Mouse (Mus musculus): ENCODE data around the gene Gm4131. TPM values are rescaled to one million over a fixed set of nuclear protein-coding genes. Genes with fewer than 3 reads are reported as not detected.

The Gm4131 gene
- polyA plus RNA-seq, 1 experiment from 2014 or later = not detected

DNA sequence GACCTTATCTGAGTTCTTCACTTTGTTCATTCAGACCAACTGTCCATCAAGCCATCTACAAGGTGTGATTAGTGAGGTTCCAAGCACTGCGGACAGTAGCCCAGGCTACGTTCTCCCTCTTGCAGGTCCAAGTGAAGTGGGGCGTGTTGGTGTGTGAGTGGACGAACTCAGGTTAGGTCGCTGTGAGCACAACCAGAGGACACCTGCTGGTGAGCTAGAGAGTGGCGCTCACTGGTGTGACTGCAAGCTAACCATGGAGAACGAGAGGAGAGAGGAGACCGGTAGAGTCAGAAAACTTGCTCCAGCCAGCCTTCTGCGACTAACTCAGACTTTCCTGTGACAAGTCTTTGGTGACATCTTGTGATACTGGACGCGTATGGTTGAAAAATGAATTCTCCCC, 107.2 kb downstream of the Gm4131 start:
- Histone ChIP-seq H3K4me2 (ENCODE audit: low read depth, low read length) (no peak overlapping the region), H3K9me3 (replicated peaks; ENCODE audit: control insufficient read depth, low read length) (no peaks in the 10 kb centered on the region), H3K27ac (ENCODE audit: low read length) (no peak overlapping the region), H3K9ac (ENCODE audit: low read depth, low read length) (no peak overlapping the region), H3K4me1 (ENCODE audit: control insufficient read depth, low read depth, low read length) (no peaks in the 10 kb centered on the region), H3K4me3 (ENCODE audit: low read depth, low read length) (no peak overlapping the region), H3K36me3 (ENCODE audit: control insufficient read depth, insufficient read depth) (no peaks in the 10 kb centered on the region), H3K27me3 (ENCODE audit: control insufficient read depth, insufficient read depth, low read depth, low read length) (no peaks in the 10 kb centered on the region)
- 54% methylated on average over 11 of the region's 11 CpGs for WGBS (ENCODE audit: insufficient replicate concordance)
- ATAC-seq (ENCODE audit: low read depth) = no peak

DNA sequence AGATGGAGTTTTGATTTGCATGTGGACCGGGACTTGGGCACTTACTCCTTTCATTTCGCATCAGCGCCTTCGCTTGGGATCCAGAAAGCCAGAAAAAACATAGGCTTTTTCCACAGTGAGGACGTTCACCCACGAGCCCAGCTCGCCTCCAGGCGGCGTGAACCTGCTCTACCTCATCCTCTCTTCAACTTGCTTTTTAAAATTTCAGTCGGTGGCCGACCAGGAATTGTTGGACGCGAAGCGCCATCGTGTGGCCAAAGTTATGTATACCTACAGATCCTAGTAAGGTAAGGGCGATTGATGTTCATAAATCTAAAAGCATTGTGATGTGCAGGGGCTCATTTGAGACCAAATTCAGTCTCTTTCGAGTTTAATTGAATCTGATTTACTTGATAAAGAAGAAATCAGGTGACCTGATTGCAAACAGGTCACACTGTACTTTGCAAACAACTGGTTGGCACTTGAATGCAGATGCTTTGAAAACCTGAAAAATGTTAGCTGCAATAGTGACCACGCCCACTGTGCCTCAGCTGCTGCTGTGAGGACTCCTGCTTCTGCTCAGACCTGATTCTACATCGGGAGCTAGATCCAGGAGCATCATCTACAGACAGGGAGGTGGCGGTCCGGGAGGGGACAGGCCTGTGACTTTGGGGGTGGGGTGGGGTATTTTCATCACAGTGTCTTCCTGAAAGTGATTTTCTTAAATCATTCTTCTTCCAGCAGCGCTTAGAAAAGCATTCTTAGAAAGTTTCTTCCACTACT, 109.1 kb downstream of the Gm4131 start:
- ATAC-seq (ENCODE audit: low read depth) = no peak
- 16% methylated on average over 22 of the region's 22 CpGs for WGBS (ENCODE audit: insufficient replicate concordance)
- no peak overlapping the region for H3K4me2 ChIP-seq (ENCODE audit: low read depth, low read length)

DNA sequence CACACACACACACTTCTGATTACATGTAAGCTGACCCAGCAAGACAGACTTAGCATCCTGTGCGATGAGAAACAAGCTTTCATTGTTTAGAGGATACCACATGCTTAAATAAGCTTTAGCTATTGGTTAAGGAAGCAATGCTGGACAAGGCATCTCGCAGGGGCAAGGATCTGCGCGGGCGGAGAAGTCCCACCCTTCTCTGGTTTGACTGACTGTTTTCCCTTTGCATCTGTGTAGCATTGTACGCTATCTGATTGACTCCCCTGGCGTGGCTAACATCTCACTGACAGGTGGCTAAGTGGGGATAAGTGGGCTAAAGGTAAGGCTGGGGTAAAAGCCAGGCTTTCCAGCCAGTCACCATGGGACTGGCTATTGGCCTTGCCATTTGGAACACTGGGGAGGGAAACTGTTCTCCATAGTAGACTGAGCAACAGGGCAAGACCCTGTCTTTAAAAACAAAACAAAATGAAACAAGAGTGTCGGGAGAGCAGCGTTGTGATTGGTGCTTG, 110.4 kb downstream of the Gm4131 start, which contains the start of gene Gucy1b2:
Gene Gucy1b2 (minus strand): TSS at position 51 of the 509 bp plus-strand sequence.
- WGBS (ENCODE audit: insufficient replicate concordance) = 62% methylated on average over 9 of the region's 9 CpGs
- Histone ChIP-seq H3K4me1 (ENCODE audit: control insufficient read depth, low read depth, low read length) (no peaks in the 10 kb centered on the region), H3K27me3 (ENCODE audit: control insufficient read depth, insufficient read depth, low read depth, low read length) (no peaks in the 10 kb centered on the region), H3K36me3 (ENCODE audit: control insufficient read depth, insufficient read depth) (no peaks in the 10 kb centered on the region), H3K27ac (ENCODE audit: low read length) (no peak within 1 kb of the TSS), H3K9ac (ENCODE audit: low read depth, low read length) (no peak within 1 kb of the TSS), H3K4me2 (ENCODE audit: low read depth, low read length) (no peak within 1 kb of the TSS), H3K4me3 (ENCODE audit: low read depth, low read length) (no peak within 1 kb of the TSS), H3K9me3 (replicated peaks; ENCODE audit: control insufficient read depth, low read length) (no peaks in the 10 kb centered on the region)
- no peak for ATAC-seq (ENCODE audit: low read depth)

More for the DNA sequence above, 109.1 kb downstream of the Gm4131 start:
- Histone ChIP-seq H3K27me3 (ENCODE audit: control insufficient read depth, insufficient read depth, low read depth, low read length) (no peaks in the 10 kb centered on the region), H3K4me3 (ENCODE audit: low read depth, low read length) (no peak overlapping the region), H3K9ac (ENCODE audit: low read depth, low read length) (no peak overlapping the region), H3K27ac (ENCODE audit: low read length) (no peak overlapping the region), H3K9me3 (replicated peaks; ENCODE audit: control insufficient read depth, low read length) (no peaks in the 10 kb centered on the region), H3K36me3 (ENCODE audit: control insufficient read depth, insufficient read depth) (no peaks in the 10 kb centered on the region), H3K4me1 (ENCODE audit: control insufficient read depth, low read depth, low read length) (no peaks in the 10 kb centered on the region)

DNA sequence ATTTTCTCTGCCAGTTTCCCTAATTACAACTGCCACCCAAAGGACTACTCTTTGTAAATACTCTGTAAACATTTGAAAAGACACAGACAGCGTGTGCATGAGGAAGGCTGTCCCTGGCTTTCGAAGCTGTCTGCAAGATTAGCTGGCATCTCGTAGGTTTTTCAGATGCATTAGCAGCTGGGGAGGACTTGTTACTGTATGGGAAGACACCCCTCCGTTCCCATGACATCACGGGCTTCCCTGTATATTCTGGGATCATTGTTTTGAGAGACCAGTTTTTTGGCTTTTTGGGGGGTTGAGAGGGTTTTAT, 111.2 kb downstream of the Gm4131 start:
- no peaks in the 10 kb centered on the region for H3K27me3 ChIP-seq (ENCODE audit: control insufficient read depth, insufficient read depth, low read depth, low read length)
- no peak overlapping the region for H3K4me3 ChIP-seq (ENCODE audit: low read depth, low read length)
- no peaks in the 10 kb centered on the region for H3K4me1 ChIP-seq (ENCODE audit: control insufficient read depth, low read depth, low read length)
- H3K4me2 ChIP-seq (ENCODE audit: low read depth, low read length) = no peak overlapping the region
- no peaks in the 10 kb centered on the region for H3K36me3 ChIP-seq (ENCODE audit: control insufficient read depth, insufficient read depth)
- 53% methylated on average over 5 of the region's 5 CpGs for WGBS (ENCODE audit: insufficient replicate concordance)
- ATAC-seq (ENCODE audit: low read depth) = no peak
- no peak overlapping the region for H3K27ac ChIP-seq (ENCODE audit: low read length)
- H3K9ac ChIP-seq (ENCODE audit: low read depth, low read length) = no peak overlapping the region
- H3K9me3 ChIP-seq (replicated peaks; ENCODE audit: control insufficient read depth, low read length) = no peaks in the 10 kb centered on the region

DNA sequence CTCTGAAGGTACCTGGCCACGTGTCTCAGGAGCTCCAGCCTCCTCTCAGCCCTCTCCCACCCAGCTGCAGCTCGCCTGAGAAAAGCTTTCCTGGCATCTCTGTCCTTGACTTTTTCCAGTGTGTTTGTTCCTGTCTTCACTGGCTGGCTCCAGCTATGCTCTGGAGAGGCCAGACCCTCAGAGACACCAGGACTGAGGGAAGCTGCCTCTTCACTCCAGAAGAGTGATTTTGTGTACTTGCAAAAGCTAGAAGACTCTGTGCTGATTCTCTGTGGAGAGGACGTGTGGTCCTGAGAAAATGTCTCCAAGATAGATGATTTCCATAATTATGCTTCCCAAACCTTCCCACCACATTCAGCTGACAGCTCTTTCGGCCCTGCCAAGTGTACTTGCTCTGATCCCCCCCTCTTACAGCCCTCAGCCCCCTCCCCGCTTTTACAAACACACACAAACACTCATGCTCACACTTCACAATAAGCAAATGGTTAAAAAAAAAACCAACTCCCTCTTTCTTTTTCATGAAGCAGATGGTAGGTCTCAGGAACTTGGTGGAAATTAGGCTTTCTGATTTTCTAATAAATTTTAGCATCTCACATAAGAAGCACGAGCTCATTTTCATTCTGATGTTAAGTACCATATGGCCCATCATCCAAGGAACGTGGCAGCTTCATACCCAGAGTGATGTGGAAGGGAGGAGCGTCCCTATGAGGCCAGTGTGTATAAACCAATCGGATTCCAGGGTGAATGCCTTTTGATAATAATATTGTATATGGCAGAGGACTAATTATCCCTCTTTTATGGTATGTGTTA, 111.8 kb downstream of the Gm4131 start:
- no peak overlapping the region for H3K4me2 ChIP-seq (ENCODE audit: low read depth, low read length)
- no peak overlapping the region for H3K27ac ChIP-seq (ENCODE audit: low read length)
- no peaks in the 10 kb centered on the region for H3K27me3 ChIP-seq (ENCODE audit: control insufficient read depth, insufficient read depth, low read depth, low read length)
- H3K9ac ChIP-seq (ENCODE audit: low read depth, low read length) = no peak overlapping the region
- WGBS (ENCODE audit: insufficient replicate concordance) = 44% methylated on average over 9 of the region's 9 CpGs
- H3K9me3 ChIP-seq (replicated peaks; ENCODE audit: control insufficient read depth, low read length) = no peaks in the 10 kb centered on the region
- H3K4me3 ChIP-seq (ENCODE audit: low read depth, low read length) = no peak overlapping the region
- H3K4me1 ChIP-seq (ENCODE audit: control insufficient read depth, low read depth, low read length) = no peaks in the 10 kb centered on the region
- ATAC-seq (ENCODE audit: low read depth) = no peak
- H3K36me3 ChIP-seq (ENCODE audit: control insufficient read depth, insufficient read depth) = no peaks in the 10 kb centered on the region

DNA sequence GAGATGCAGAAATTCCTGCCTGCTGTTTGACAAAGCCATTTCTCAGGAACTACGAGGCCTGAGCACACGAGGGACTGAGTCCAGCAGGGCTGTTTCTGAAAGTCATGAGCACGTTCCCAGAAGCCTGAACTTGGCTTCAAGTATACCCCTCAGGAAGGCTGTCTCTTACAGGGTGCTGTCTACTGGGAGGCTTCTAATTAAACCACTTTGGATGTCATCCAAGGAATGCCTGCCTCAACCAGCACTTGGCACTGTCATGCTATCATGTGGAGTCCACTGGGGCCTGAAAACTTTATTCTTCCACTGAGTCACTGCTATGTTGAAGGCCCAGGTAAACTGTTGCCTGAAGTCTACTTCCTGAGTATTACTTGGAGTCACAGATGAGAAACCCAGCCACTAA, 112.6 kb downstream of the Gm4131 start:
- Histone ChIP-seq H3K9ac (ENCODE audit: low read depth, low read length) (no peak overlapping the region), H3K27ac (ENCODE audit: low read length) (no peak overlapping the region), H3K4me2 (ENCODE audit: low read depth, low read length) (no peak overlapping the region), H3K27me3 (ENCODE audit: control insufficient read depth, insufficient read depth, low read depth, low read length) (no peaks in the 10 kb centered on the region), H3K9me3 (replicated peaks; ENCODE audit: control insufficient read depth, low read length) (no peaks in the 10 kb centered on the region), H3K4me3 (ENCODE audit: low read depth, low read length) (no peak overlapping the region), H3K4me1 (ENCODE audit: control insufficient read depth, low read depth, low read length) (no peaks in the 10 kb centered on the region), H3K36me3 (ENCODE audit: control insufficient read depth, insufficient read depth) (no peaks in the 10 kb centered on the region)
- ATAC-seq (ENCODE audit: low read depth) = no peak
- 55% methylated on average over 3 of the region's 3 CpGs for WGBS (ENCODE audit: insufficient replicate concordance)

DNA sequence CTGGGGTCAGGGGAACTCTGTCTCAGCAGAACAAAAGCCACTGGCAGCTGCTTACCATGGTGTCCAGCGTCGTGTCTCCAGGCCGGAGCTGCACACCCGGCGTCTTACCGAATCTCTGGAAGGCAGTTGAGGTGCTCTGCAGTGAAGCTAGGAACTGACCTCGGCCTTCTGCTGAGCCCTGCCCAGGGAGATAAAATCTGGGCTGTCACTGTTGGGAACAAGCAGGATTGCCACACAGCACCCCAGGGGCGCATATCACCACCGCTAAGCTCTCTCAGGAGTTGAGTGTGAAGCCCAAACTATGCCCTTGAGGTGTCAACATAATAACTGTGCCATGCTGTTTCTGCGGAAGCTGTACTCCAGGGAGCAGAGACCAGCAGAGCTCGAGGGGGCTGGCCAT, 113.4 kb downstream of the Gm4131 start:
- no peak overlapping the region for H3K9ac ChIP-seq (ENCODE audit: low read depth, low read length)
- no peaks in the 10 kb centered on the region for H3K9me3 ChIP-seq (replicated peaks; ENCODE audit: control insufficient read depth, low read length)
- no peaks in the 10 kb centered on the region for H3K36me3 ChIP-seq (ENCODE audit: control insufficient read depth, insufficient read depth)
- H3K4me1 ChIP-seq (ENCODE audit: control insufficient read depth, low read depth, low read length) = no peaks in the 10 kb centered on the region
- WGBS (ENCODE audit: insufficient replicate concordance) = 58% methylated on average over 11 of the region's 11 CpGs
- ATAC-seq (ENCODE audit: low read depth) = no peak
- H3K27ac ChIP-seq (ENCODE audit: low read length) = no peak overlapping the region
- H3K27me3 ChIP-seq (ENCODE audit: control insufficient read depth, insufficient read depth, low read depth, low read length) = no peaks in the 10 kb centered on the region
- H3K4me3 ChIP-seq (ENCODE audit: low read depth, low read length) = no peak overlapping the region
- H3K4me2 ChIP-seq (ENCODE audit: low read depth, low read length) = no peak overlapping the region

DNA sequence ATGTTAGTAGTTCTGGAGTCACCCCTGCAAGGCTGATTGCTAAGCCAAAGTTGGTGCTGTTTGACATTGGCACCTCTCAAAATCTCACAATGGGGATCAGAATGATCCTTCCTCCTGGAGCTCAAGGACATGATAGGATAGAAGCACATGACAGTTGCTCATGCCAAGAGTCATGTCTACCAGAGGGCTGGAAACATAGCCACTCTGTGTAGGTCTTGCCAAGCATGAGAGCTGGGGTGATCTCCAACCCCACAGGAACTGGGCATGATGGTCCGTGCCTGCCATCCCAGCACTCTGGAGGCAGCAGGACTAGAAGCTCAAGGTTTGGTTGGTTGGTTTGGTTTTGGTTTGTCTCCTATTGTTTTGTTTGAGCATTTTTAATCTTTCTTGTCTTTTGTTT, 116.0 kb downstream of the Gm4131 start:
- Histone ChIP-seq H3K27me3 (ENCODE audit: control insufficient read depth, insufficient read depth, low read depth, low read length) (no peaks in the 10 kb centered on the region), H3K4me2 (ENCODE audit: low read depth, low read length) (no peak overlapping the region), H3K4me3 (ENCODE audit: low read depth, low read length) (no peak overlapping the region), H3K36me3 (ENCODE audit: control insufficient read depth, insufficient read depth) (no peaks in the 10 kb centered on the region), H3K27ac (ENCODE audit: low read length) (no peak overlapping the region), H3K9ac (ENCODE audit: low read depth, low read length) (no peak overlapping the region), H3K4me1 (ENCODE audit: control insufficient read depth, low read depth, low read length) (no peaks in the 10 kb centered on the region), H3K9me3 (replicated peaks; ENCODE audit: control insufficient read depth, low read length) (no peaks in the 10 kb centered on the region)
- ATAC-seq (ENCODE audit: low read depth) = no peak
- WGBS (ENCODE audit: insufficient replicate concordance) = 62% methylated on average over 1 of the region's 1 CpGs

DNA sequence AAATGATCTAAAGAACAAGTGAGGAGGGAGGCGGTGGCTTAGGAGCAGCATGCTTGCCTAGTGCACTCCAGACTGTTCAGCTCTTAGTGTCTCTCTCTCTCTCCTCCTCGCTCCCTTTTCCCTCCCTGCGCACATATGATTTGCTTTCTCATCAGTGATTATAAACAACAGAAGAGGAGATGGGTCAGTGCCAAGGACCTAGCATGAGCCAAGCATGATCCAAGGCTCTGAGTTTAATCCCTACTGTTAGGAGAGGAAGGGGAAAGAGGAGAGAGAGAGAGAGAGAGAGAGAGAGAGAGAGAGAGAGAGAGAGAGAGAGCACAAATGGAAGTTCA, 119.5 kb downstream of the Gm4131 start:
- no peaks in the 10 kb centered on the region for H3K4me1 ChIP-seq (ENCODE audit: control insufficient read depth, low read depth, low read length)
- H3K27ac ChIP-seq (ENCODE audit: low read length) = no peak overlapping the region
- H3K9ac ChIP-seq (ENCODE audit: low read depth, low read length) = no peak overlapping the region
- 60% methylated on average over 3 of the region's 3 CpGs for WGBS (ENCODE audit: insufficient replicate concordance)
- H3K4me2 ChIP-seq (ENCODE audit: low read depth, low read length) = no peak overlapping the region
- no peak for ATAC-seq (ENCODE audit: low read depth)
- no peaks in the 10 kb centered on the region for H3K9me3 ChIP-seq (replicated peaks; ENCODE audit: control insufficient read depth, low read length)
- no peaks in the 10 kb centered on the region for H3K27me3 ChIP-seq (ENCODE audit: control insufficient read depth, insufficient read depth, low read depth, low read length)
- no peak overlapping the region for H3K4me3 ChIP-seq (ENCODE audit: low read depth, low read length)
- no peaks in the 10 kb centered on the region for H3K36me3 ChIP-seq (ENCODE audit: control insufficient read depth, insufficient read depth)
